Mouse (Mus musculus): ENCODE results near the gene Csde1.

GRCm38 (mm10) chr3:103066927-103067326, 46.7 kb downstream of the Csde1 start:
- TF ChIP-seq GATA1 (IDR thresholded peaks at IDR 0.05; ENCODE audit: borderline replicate concordance, low read length): no peak
- no peak for TF ChIP-seq FLI1 (IDR thresholded peaks at IDR 0.05; ENCODE audit: low read length)

All from megakaryocyte, embryonic 14.5 days (primary cell).